Mouse (Mus musculus): ENCODE data around the gene Slc25a40. TPM values are rescaled to one million over a fixed set of nuclear protein-coding genes. Genes with fewer than 3 reads are reported as not detected.

The Slc25a40 gene
- polyA plus RNA-seq, 1 experiment from 2014 or later = 12.3 TPM

- H3K4me2 ChIP-seq = no peak overlapping the region
- DNase-seq = no peak
- no peak overlapping the region for H3K9ac ChIP-seq
- no peaks in the 10 kb centered on the region for H3K36me3 ChIP-seq (ENCODE audit: insufficient read depth)
- H3K9me3 ChIP-seq (ENCODE audit: low read depth, low read length) = no peaks in the 10 kb centered on the region
- 64% methylated on average over 4 of the region's 4 CpGs for WGBS
- no peak for ATAC-seq (ENCODE audit: insufficient read depth)
- H3K27me3 ChIP-seq (ENCODE audit: insufficient read depth, low read length) = no peaks in the 10 kb centered on the region
- no peak overlapping the region for H3K4me3 ChIP-seq (ENCODE audit: low read depth, low read length)
- H3K4me1 ChIP-seq (ENCODE audit: insufficient read depth) = no peaks in the 10 kb centered on the region
- no peak overlapping the region for H3K27ac ChIP-seq (ENCODE audit: low read depth)
- no peak for TF ChIP-seq CTCF (IDR thresholded peaks at IDR 0.05; ENCODE audit: low read depth)
Observed at GRCm38 (mm10) chr5:8491778-8492177, 69.1 kb downstream of the Slc25a40 start.

Other genes starting within 250 kb of the Slc25a40 start
- 3.6 TPM in 2 replicates for gene Adam22, start 54.7 kb upstream of the Slc25a40 start, polyA plus RNA-seq (2014; fragmentation: Nextera tagmentation; extraction: Ambion mirVana)
- gene Dbf4, start 134 bp upstream of the Slc25a40 start, polyA plus RNA-seq (2014; fragmentation: Nextera tagmentation; extraction: Ambion mirVana) = 68.3 and 71.6 TPM in 2 replicates
- gene Rundc3b, start 200.1 kb downstream of the Slc25a40 start, polyA plus RNA-seq (2014; fragmentation: Nextera tagmentation; extraction: Ambion mirVana) = 2.1 and 2.8 TPM in 2 replicates
- gene Abcb1a, start 237.2 kb downstream of the Slc25a40 start, polyA plus RNA-seq (2014; fragmentation: Nextera tagmentation; extraction: Ambion mirVana) = 1.5 and 1.7 TPM in 2 replicates